Mouse (Mus musculus): ENCODE measurements around the gene Robo4.

- no peak for TF ChIP-seq ELF1 (IDR thresholded peaks at IDR 0.05; ENCODE audit: low read depth, low read length)
- no peak for TF ChIP-seq MXI1 (IDR thresholded peaks at IDR 0.05; ENCODE audit: low read depth, low read length)
- no peak for TF ChIP-seq POLR2A (IDR thresholded peaks at IDR 0.05; ENCODE audit: low read depth, low read length)
- no peak for TF ChIP-seq CTCF (conservative IDR thresholded peaks at IDR 0.05 in 1 of 2, IDR thresholded peaks at IDR 0.05 in 1 of 2; ENCODE audit: low read depth in 2 of 2, low read length in 2 of 2)
- TF ChIP-seq USF2 (conservative IDR thresholded peaks at IDR 0.05; ENCODE audit: low read depth, low read length) = no peak
- TF ChIP-seq ZNF384 (IDR thresholded peaks at IDR 0.05; ENCODE audit: low read depth, low read length) = no peak
Observed at GRCm38 (mm10) chr9:37437772-37438735, 36.4 kb downstream of the Robo4 start.

Data from CH12.LX (cell line).